Mouse (Mus musculus): ENCODE measurements around the gene Cadm1.

Gene Cadm1

GRCm38 (mm10) chr9:47548402-47548801 lies 18.4 kb downstream of the Cadm1 start:
- in situ Hi-C loops (cut with MboI; ENCODE audit: low sequenced_read_pairs) = no loop called here

- in situ Hi-C loops (cut with MboI; ENCODE audit: low sequenced_read_pairs) = no loop called here
Measured at GRCm38 (mm10) chr9:47548916-47549315, 18.9 kb downstream of the Cadm1 start.

- in situ Hi-C loops (cut with MboI; ENCODE audit: low sequenced_read_pairs) = no loop called here
Measured at GRCm38 (mm10) chr9:47552960-47553575, 23.1 kb downstream of the Cadm1 start.

GRCm38 (mm10) chr9:47560726-47561125 lies 30.8 kb downstream of the Cadm1 start:
- in situ Hi-C loops (cut with MboI; ENCODE audit: low sequenced_read_pairs) = no loop called here

GRCm38 (mm10) chr9:47561596-47561995 lies 31.6 kb downstream of the Cadm1 start:
- in situ Hi-C loops (cut with MboI; ENCODE audit: low sequenced_read_pairs) = no loop called here

GRCm38 (mm10) chr9:47565088-47565487 lies 35.1 kb downstream of the Cadm1 start:
- in situ Hi-C loops (cut with MboI; ENCODE audit: low sequenced_read_pairs) = no loop called here

GRCm38 (mm10) chr9:47567873-47568272 lies 37.9 kb downstream of the Cadm1 start:
- in situ Hi-C loops (cut with MboI; ENCODE audit: low sequenced_read_pairs) = no loop called here

- in situ Hi-C loops (cut with MboI; ENCODE audit: low sequenced_read_pairs) = no loop called here
Measured at GRCm38 (mm10) chr9:47570184-47570583, 40.2 kb downstream of the Cadm1 start.

GRCm38 (mm10) chr9:47571461-47571860 lies 41.5 kb downstream of the Cadm1 start:
- in situ Hi-C loops (cut with MboI; ENCODE audit: low sequenced_read_pairs) = no loop called here

- in situ Hi-C loops (cut with MboI; ENCODE audit: low sequenced_read_pairs) = no loop called here
Measured at GRCm38 (mm10) chr9:47572132-47572531, 42.2 kb downstream of the Cadm1 start.

- in situ Hi-C loops (cut with MboI; ENCODE audit: low sequenced_read_pairs) = no loop called here
Measured at GRCm38 (mm10) chr9:47573456-47573855, 43.5 kb downstream of the Cadm1 start.

GRCm38 (mm10) chr9:47574710-47575414 lies 44.9 kb downstream of the Cadm1 start:
- in situ Hi-C loops (cut with MboI; ENCODE audit: low sequenced_read_pairs) = no loop called here

- in situ Hi-C loops (cut with MboI; ENCODE audit: low sequenced_read_pairs) = no loop called here
Measured at GRCm38 (mm10) chr9:47575764-47576163, 45.8 kb downstream of the Cadm1 start.

GRCm38 (mm10) chr9:47579464-47579863 lies 49.5 kb downstream of the Cadm1 start:
- in situ Hi-C loops (cut with MboI; ENCODE audit: low sequenced_read_pairs) = no loop called here

GRCm38 (mm10) chr9:47581576-47582365 lies 51.8 kb downstream of the Cadm1 start:
- in situ Hi-C loops (cut with MboI; ENCODE audit: low sequenced_read_pairs) = no loop called here

GRCm38 (mm10) chr9:47583241-47583640 lies 53.3 kb downstream of the Cadm1 start:
- in situ Hi-C loops (cut with MboI; ENCODE audit: low sequenced_read_pairs) = no loop called here

- in situ Hi-C loops (cut with MboI; ENCODE audit: low sequenced_read_pairs) = no loop called here
Measured at GRCm38 (mm10) chr9:47586176-47586575, 56.2 kb downstream of the Cadm1 start.

- in situ Hi-C loops (cut with MboI; ENCODE audit: low sequenced_read_pairs) = no loop called here
Measured at GRCm38 (mm10) chr9:47586839-47587238, 56.9 kb downstream of the Cadm1 start.

GRCm38 (mm10) chr9:47587577-47588194 lies 57.7 kb downstream of the Cadm1 start:
- in situ Hi-C loops (cut with MboI; ENCODE audit: low sequenced_read_pairs) = no loop called here

- in situ Hi-C loops (cut with MboI; ENCODE audit: low sequenced_read_pairs) = no loop called here
Measured at GRCm38 (mm10) chr9:47589832-47590231, 59.9 kb downstream of the Cadm1 start.

- in situ Hi-C loops (cut with MboI; ENCODE audit: low sequenced_read_pairs) = no loop called here
Measured at GRCm38 (mm10) chr9:47601541-47601940, 71.6 kb downstream of the Cadm1 start.

Measured in CH12F3 (cell line).